Mouse (Mus musculus) spleen, postnatal 4 days (tissue): ENCODE measurements around the gene Syne1.

ENCODE experiments used
- DNase-seq, 2 experiments: peaks; one replicate each; pipeline ENCODE4 v3.0.0; 2022; ENCODE audit warnings: low spot score in 2 of 2

Syne1 gene

DNA sequence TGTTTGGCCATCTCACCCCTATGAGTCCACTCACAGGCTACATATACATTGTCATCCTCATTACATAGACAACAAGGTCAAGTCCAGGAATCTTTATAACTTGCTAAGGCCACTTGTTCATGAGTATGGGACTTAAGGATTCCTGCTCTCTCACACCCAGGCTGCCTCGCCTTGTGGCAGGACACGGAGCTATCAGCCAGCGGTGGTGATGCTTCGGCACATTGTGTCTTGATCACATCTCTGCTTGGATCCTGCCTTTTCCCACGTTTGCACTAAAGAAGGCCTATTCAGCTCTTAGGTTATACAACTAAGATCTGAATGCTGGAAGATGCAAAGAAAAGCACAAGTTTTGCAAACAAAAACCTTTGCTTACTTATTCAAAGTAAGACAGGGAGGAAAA is 345.7 kb downstream of the Syne1 start:
- DNase-seq, result no peak

DNA sequence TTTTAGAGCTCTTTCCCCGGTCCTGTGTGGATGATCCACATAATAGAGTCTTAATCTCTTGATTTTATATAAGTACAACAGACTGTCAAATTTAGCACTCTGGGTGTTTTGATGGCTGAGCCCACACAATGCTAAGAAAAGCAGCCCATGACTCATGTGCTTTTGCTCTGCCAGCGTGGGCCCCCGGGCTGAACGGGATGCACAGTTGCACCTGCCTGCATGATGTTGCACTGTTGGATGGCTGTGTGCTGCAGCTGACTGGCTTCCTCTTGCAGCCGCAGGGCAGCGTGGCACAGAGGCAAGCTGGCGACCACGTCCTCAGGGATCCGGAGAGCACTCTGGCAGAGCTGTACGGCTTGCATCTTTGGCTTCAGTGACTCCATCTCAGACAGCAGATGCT is 347.4 kb downstream of the Syne1 start:
- DNase-seq, result no peak

DNA sequence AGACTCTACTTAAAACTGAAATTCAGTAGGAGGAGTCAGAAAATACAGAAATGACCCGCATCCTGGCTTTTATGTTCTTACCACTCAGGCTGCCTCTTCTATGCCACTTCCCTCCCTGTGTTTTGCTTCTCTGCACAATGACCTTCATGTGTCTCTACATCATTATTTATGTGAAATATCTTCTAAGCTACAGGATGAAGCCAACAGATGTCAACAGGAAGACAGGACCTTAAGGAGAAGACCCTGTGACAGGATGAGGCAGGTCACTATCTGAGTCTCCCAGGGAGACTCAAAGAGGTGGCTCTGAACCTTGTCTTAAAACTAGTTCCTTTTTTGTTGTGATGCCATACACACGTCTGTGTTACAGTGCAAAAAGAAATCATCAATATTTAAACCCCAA is 353.9 kb downstream of the Syne1 start:
- DNase-seq, result no peak

DNA sequence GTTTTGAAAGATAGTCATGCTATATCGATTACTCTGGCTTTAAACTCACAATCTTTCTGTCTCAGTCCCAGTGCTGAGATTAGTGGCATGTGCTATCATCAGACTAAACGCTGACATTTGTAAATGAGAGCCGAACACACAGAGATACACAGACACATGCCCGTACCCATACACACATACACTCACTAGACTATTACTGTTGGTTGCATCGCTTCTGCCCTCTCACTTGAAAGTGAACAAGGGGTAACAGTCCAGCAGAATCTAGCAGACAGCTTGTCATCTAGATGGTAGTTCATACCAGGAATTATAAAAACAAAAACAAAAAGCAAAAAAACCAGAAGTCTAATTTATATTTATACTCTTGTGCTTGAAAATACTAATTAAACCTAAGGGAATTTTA is 355.0 kb downstream of the Syne1 start:
- DNase-seq, result no peak

DNA sequence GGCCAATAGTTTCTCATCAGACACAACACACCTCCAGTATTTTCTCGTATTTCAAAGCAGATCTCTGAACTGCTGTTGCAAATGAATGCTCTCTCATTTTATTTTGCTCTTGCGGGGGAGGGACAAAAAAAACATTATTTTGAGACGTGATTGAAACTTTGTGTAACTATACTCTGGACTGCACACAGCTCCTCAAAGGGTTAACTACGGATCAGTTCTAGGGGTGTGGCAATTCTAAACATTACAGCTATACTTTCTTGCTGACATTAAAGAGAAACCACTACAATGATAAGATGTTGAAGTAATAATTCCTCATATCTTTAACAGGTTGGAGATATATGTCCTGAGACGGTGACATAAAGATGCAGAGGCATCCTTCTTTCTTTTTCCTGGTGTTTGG is 356.0 kb downstream of the Syne1 start:
- no peak for DNase-seq

DNA sequence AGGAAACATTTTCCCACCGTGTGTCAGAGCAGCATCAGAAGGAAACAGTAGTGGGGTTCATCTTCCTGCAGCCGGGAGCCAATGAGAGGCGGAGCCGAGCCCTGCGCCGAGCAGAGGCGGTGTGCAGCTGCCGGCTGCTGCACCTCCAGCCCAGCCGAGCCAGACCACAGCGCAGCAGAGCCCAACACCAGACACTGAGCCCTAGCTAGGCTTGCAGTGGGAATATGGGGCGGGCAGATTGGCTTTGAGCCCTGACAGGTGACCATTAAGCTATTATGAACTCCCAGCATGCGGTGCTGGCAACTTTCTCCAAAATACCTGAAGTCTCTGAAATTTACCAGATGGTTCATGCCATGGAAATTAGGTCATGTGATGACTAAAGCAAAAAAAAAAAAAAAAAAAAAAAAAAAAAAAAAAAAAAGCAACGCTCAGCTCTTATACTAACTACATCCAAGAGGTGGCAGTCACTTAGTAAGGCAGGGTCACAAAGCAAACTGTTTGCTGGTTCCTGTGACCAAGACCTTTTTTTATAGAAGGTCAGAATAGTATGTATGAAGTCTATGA is 356.5 kb downstream of the Syne1 start:
- DNase-seq, result peak; percentile 72 to 86

DNA sequence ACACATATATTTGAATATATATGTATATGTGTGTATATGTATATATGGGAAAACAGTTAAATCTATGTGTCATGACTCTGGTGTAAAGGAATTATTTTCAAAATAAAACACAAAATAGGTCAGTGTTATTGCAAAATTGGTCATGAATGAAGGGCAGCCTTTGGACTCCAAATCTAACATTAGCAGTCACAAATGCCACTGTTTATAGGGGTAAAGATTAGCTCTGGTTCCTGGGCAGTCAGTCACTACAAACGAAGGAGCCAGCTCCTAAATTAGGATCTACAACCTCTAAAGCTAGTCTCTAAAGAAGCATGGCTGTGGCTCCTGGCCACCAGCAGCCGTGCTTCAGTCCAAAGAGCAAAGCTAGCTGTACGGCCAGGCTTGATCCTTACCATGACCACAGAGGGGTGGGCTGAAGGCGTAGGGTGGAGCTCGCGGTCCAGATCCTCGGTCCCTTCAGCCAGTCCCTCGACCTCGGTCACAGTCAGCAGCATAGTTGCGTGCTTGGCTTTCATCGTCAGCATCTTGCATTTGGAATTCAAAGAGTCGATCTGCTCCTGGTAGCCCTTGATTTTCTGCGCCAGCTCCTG is 357.1 kb downstream of the Syne1 start:
- DNase-seq, result no peak

DNA sequence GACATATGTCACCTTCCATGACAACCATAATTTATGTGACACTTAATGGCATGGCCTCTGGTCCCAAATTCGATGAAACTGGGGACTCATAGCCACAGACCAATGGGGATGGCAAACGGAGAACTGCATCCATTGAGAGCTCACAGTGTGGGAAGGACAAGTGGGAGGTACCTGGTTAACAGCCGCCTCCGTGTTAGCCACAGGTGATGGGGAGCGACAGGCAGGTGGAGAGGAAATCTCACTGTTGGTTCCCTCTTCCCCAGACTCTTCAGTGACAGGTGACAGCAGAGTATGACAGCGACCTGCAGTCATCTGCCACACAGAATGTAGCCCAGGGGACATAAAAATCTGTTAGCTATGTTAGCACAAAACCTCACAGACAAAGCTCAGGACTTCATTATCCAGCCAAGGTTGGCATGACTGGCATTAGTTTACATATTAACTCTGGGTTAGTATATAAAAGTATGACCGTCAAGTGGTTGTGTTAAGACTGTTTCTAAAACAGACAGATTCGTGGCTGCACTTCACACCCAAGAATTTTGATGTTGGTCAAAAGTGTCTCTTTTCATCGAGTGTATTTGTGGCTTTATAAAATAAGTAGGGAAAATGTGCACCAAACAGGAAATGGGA is 358.3 kb downstream of the Syne1 start:
- no peak for DNase-seq

DNA sequence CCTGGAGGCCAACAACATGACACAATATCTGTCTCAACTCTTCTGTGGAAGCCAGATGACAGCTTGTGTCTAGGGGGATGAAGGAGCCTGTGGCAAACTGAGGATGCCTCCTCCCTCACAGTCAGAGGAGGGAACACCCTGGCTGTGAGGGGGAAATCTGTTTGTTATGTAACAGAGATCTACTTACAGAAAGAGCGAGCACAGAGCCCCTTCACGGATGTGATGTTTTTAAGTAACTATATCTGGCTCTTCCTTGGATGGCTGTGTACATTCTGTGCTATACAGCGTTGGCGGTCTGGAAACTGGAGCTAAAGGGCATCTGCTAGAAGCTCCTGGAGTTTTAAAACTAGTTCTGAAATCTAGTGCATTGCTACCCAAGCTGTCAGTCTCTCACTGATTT is 360.5 kb downstream of the Syne1 start:
- DNase-seq, result no peak

DNA sequence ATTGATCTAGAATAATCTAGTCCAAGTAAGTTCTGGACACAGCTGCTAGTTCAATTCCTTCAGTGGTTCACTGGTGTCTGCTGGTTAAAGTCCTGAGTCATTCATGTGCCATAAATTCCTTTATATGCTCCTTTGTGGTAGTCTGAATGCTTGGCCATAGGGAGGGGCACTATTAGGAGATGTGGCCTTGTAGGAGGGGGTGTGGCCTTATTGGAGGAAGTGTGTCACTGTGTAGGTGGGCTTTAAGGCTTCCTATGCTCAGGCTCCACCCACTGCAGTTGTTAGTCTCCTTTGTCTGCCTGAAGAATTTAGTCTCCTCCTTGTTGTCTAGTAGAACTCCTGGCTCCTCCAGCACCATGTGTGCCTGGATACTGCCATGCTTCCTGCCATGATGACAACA is 362.4 kb downstream of the Syne1 start:
- DNase-seq, result no peak

DNA sequence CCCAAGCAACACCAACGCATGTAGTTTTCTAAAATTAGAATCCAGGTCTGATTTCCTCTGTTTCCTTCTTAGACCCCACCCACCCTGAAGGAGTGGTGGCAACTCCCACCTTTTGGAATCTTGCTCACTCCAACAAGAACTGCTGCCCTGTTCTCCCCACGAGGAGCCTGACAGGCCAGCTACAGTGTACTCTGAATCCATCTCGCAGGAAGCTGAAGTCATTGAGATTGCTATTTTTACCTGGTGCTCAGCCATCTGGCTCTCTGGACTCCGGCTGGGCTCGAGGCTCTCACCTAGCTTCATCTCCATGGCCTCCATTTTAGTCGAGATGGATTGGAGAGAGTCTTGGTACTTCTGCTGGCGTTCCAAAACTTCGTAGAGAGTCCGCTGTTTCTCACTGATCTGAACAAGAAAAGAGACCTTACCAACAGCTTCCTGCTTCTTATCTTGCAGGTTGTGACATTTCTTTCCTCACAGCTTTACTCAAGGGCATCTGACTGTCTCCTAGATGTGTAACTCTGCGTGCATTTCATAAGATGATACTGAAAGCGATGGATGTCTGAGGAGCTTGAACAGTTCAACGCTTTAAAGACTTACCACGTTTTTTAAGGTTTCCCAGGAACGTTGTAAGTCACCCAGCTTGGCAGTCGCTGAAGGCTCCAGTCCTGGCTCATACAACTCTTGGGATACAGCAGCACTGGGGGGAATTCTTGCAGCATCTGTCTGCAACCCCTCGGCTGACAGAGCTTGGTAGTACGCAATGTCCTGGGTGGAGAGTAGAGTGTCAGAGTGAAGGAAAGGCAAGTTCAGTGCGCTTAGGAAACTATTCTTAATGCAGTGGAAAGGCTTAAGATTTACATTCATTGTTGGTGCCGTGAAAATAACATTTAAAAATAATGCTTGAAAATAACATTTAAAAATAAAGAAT is 365.9 kb downstream of the Syne1 start:
- no peak for DNase-seq

DNA sequence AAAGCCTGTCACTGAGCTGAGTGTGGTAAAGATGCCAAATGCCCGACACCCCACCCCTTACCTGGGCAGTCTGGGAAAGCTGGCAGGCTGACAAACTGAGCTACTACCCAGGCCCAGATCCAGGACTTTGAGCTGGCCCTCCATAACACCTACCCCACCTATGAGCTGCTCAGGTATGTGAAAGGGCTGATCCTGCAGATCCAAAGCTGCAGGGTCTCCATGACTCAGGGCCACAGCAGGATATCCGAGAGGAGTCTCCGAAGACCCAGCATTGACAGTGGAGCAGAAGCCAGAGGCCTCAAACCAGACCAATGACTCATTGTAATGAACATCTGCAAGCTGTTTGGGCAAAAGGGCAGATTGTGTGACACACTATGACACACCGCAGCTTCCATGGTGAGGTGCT is 369.5 kb downstream of the Syne1 start:
- DNase-seq, result no peak

DNA sequence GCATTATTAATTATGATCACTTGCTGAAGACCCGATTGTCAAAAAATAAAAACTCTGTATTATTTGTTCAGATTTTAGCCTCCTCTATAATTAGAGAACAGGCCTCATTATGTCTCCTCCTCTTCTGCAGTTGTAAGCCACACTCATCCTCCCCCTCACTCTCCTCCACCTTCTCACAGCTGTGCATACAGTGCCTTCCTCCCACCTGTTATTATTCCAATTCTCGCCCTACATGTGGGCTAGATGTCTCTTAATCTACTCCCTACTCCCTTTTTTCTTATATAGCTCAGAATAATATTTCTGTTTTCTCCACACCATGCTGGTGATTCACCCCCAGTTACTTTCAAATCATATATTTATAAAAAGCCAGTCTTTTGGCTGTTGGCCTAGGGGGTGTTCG is 371.4 kb downstream of the Syne1 start:
- DNase-seq, result no peak

DNA sequence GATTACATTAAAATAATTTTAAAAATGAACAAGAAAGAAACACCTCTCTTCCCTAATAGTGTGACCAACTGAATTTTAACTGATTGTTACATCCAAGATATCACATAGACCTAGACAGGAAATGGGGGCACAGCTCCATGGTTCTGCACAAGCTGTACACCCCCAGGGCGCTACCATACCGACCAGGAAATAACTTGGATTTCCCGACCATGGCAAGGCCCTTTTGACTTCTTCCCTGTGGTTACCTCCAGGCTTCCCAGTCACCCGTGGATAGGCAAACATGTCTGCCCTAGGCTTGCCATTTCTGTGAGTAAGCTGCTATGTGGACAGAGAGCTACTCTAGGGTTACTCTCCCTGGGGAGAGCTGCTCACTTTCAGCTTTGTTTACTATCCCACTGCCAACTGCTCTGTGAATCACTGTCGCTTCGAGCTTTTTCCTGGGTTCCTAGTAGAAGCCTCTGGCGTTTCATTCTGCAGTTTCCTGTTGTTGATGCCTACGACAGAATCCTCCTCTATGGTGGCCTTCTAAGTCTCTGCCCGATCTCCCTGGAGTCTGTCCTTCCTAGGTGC is 373.8 kb downstream of the Syne1 start:
- DNase-seq, result no peak

DNA sequence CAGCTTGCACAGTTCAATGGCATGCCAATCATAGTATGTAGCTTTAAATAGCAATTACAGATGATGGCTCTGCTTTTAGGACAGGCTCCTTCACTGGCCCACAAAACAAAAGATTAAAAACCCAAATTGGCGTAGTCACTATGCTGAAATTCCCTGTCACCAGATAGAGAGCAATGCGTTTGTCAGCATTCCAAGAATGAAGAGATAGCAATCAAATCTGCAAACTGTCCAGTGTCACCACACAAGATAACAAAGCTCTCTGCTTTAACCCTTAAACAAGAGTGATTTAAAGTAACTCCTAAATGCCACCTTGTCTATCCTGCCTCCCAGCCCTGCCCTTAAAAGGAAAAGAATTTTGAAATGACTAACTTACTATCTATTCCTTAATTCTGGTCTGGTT is 374.9 kb downstream of the Syne1 start:
- no peak for DNase-seq

DNA sequence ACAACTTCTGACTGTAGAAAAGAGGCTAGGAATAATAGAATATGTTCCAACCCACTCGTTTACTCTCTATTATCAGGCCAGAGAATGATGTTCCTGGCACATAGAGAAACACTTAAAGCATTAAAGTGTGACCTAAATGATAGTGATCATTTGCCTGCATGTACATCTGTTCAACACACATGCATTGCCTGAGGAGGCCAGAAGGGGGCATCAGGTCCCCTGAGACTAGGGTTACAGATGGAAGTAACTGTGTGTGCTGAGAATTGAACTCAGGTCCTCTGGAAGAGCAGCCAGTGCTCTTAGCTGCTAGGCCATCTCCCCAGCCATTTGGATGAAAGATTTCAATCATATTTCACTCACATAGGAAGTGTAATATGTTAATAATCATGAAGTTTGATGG is 380.9 kb downstream of the Syne1 start:
- DNase-seq, result no peak

DNA sequence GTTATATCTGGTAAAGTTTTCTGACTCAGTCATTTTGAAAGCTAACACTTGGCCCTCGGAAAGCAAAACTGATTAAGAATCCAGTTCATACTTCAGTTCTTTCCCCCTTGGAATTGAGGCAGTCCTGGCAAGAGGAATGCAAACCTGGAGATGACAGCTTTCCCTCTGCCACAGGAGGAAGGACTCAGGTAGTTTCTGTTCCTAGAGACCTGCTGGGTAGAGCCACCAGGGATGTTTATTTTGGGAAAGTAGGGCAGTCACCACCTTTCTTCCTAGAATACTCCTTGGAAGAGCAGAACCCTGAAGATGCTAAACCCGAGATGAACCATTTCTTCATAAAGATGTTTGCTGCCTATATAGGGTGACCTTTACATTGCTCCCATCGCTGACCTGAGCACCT is 383.8 kb downstream of the Syne1 start:
- no peak for DNase-seq

DNA sequence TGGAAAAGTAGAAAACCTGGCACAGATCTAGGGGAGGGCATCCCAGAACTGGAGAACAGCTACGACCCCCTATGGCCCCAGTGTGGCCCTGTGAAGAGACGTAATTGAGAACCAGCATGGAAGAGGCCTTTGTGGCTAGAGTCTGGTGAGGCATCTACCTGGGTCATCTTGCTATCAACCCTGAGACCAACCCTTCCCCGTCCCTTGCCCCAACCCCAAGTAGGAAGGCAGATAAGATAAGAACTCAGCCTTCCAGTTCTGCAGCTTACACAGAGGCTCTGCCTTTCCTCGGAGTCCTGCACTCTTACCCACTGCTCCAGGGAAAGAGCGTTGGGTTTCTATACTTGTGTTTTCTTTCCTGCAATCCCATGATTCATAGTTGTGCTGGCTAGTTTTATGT is 385.8 kb downstream of the Syne1 start:
- DNase-seq, result no peak

DNA sequence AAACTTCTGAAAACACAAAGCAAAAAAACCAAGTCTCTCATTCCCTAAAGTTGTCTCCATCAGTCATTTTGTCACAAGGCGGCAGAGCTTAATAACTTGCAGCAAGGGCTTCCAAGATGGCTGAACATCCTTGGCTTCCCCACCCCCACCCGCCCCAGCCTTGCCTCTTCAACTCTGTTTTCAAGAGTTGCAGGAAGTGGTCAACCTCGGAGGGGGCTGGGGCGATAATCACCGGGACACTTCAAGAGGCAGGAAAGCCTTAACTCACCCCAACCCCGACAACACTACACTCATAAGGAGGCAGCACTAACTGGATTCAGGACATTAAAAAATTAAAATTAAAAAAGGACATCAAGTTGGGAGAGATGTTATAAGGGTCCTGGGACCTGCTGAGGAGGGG is 387.5 kb downstream of the Syne1 start:
- DNase-seq, result peak in 1 of 2 experiments; percentile 44

DNA sequence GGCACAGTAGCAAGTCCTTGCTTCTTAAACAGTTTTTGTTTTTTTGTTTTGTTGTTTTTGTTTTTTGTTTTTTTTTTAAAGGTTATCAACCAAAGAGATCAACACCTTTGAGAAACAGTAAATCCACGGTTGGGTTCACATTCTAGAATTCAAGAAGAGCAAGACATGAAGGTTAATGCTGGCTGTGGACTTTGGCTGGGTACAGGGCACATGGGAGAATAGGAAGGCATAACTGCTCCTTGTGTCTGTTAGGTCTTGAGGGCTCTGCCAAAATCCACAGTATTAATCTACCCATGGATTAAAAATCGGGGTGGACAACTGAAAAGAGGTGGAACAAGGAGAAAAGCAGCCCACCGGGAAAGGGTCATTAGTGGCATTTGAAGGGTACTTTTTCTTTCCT is 388.0 kb downstream of the Syne1 start:
- DNase-seq, result no peak

DNA sequence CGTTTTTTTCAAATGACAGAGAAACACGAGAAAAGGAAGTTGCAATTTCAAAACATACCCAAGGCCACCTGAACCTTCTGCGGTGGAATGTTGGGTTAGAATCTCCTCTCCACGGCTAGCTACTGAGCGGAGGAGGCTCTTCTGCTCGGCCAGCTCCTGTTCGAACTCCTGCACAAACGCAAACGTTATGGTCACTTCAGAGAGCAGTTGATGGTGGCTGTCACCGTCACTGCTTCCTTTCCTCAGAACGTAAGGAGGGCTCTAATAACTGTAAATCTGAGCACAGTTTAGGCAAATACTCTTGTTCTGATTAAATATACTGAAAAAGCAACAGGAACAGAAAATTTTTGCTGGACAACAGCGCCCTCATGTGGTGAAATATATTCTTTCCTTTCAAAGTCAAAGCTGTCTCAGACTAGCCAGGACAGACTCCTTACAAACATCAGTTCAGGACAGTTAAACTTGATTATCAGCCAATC is 389.8 kb downstream of the Syne1 start:
- DNase-seq, result peak; percentile 50 to 73

DNA sequence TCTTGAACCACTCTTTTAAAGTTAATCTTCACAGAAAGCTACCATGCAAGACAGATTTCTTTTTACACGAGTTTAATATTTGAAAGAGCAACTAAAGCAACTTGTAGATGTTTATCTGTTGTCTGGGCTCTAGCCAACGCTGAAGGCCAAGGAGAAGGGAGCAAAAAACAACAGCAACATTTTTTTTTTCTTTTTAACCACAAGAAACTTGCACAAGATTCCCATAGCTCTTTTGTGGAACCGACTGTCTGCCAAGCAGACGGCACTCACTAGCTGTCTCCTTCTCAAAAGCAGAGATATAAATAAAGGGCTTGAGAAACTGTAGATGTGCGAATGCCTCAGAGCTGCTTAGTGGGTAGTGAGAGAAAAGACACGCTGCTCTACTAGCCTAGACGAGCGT is 391.6 kb downstream of the Syne1 start:
- no peak for DNase-seq
